Mouse (Mus musculus): ENCODE results near the gene Ddi2.

GRCm38 (mm10) chr4:141649244-141649643 lies 74.0 kb downstream of the Ddi2 start:
- TF ChIP-seq CTCF (IDR thresholded peaks at IDR 0.05; ENCODE audit: borderline replicate concordance, insufficient read depth, low read length) (no peak), POLR2A (IDR thresholded peaks at IDR 0.05; ENCODE audit: low read depth, low read length) (no peak)

All from embryonic fibroblast, embryonic 13.5 days (primary cell).